Mouse (Mus musculus) neural tube, embryonic 11.5 days (tissue): ENCODE measurements at regions not wholly inside any gene's neighbourhood (a gene's known extent, or its start where the extent isn't known, plus 50 kb on each side); places are given as distances from the start of the nearest gene placed in this dataset. TPM values are rescaled to one million over a fixed set of nuclear protein-coding genes. Genes with fewer than 3 reads are reported as not detected.

Experiments used
- ATAC-seq: fragments of 200-750 bp; cut with Nextera tagmentation; 2 replicates; pipeline ENCODE4 v1.8.0; 2017; ENCODE audit warnings: moderate number of reproducible peaks, mild to moderate bottlenecking, moderate TSS enrichment, moderate library complexity; ENCODE audit not compliant: insufficient read depth, low FRiP score, low TSS enrichment
- DNase-seq: peaks from one replicate; pipeline ENCODE4 v3.0.0-alpha.2; 2015; ENCODE audit warnings: low spot score
- H3K27ac ChIP-seq: fragments of 300-500 bp; sonication (generic); 2 replicates; pipeline ENCODE4 v1.5.1; 2014; ENCODE audit warnings: low read depth, mild to moderate bottlenecking, low read length
- H3K27me3 ChIP-seq: fragments of 300-500 bp; sonication (generic); 2 replicates; pipeline ENCODE4 v1.6.1; 2014; ENCODE audit warnings: mild to moderate bottlenecking, low read length, mixed read lengths; ENCODE audit not compliant: control insufficient read depth, insufficient read depth
- H3K36me3 ChIP-seq: fragments of 300-500 bp; sonication (generic); 2 replicates; pipeline ENCODE4 v1.6.1; 2014; ENCODE audit warnings: mild to moderate bottlenecking, low read length, moderate library complexity, mixed read lengths; ENCODE audit not compliant: control insufficient read depth, insufficient read depth
- H3K4me1 ChIP-seq: fragments of 300-500 bp; sonication (generic); 2 replicates; pipeline ENCODE4 v1.6.1; 2014; ENCODE audit warnings: low read length, mixed read lengths; ENCODE audit not compliant: control insufficient read depth, insufficient read depth
- H3K4me2 ChIP-seq: fragments of 300-500 bp; sonication (generic); 2 replicates; pipeline ENCODE4 v1.6.1; 2014; ENCODE audit warnings: low read depth, mild to moderate bottlenecking, moderate library complexity
- H3K4me3 ChIP-seq: fragments of 300-500 bp; sonication (generic); 2 replicates; pipeline ENCODE4 v1.5.1; 2014; ENCODE audit warnings: low read depth, low read length
- H3K9ac ChIP-seq: fragments of 300-500 bp; sonication (generic); 2 replicates; pipeline ENCODE4 v1.6.1; 2014; ENCODE audit warnings: mild to moderate bottlenecking, low read length
- H3K9me3 ChIP-seq: fragments of 300-500 bp; sonication (generic); 2 replicates; pipeline ENCODE4 v1.6.1; 2016; ENCODE audit warnings: low read length; ENCODE audit not compliant: control insufficient read depth
- WGBS: fragments of 180-500 bp; shearing (Covaris S2); extraction: QIAGEN DNeasy Blood & Tissue Kit; methylation state at CpG from one replicate; pipeline ENCODE4 v1.1.7; 2014; 5-methylcytosine and 5-hydroxymethylcytosine counted together
- microRNA-seq: library from miRNA; unstranded; fragments of <30 nt; microRNA quantifications from one replicate; pipeline ENCODE4, GENCODE M21; 2016

- 73% methylated on average over 6 of the region's 6 CpGs for WGBS
- ATAC-seq, result no peak
Observed at GRCm38 (mm10) chr7:117739706-117740105, 358.9 kb downstream of the Xylt1 start.

GRCm38 (mm10) chr7:117735699-117736020 lies 354.9 kb downstream of the Xylt1 start:
- H3K27me3 ChIP-seq, result no peaks in the 10 kb centered on the region
- no peak overlapping the region for H3K9ac ChIP-seq
- no peak overlapping the region for H3K4me2 ChIP-seq
- DNase-seq, result no peak
- WGBS, result 82% methylated on average over 3 of the region's 3 CpGs
- H3K4me3 ChIP-seq, result no peak overlapping the region
- ATAC-seq, result no peak
- H3K36me3 ChIP-seq, result no peaks in the 10 kb centered on the region
- H3K4me1 ChIP-seq, result no peaks in the 10 kb centered on the region
- H3K9me3 ChIP-seq, result no peaks in the 10 kb centered on the region
- H3K27ac ChIP-seq, result no peak overlapping the region

More at GRCm38 (mm10) chr7:117739706-117740105, 358.9 kb downstream of the Xylt1 start:
- Histone ChIP-seq H3K9me3 (no peaks in the 10 kb centered on the region), H3K36me3 (no peaks in the 10 kb centered on the region), H3K4me1 (no peaks in the 10 kb centered on the region), H3K27ac (no peak overlapping the region), H3K27me3 (no peaks in the 10 kb centered on the region), H3K9ac (no peak overlapping the region), H3K4me2 (no peak overlapping the region), H3K4me3 (no peak overlapping the region)
- DNase-seq, result no peak

- Histone ChIP-seq H3K27ac (no peak overlapping the region), H3K36me3 (no peaks in the 10 kb centered on the region), H3K4me1 (no peaks in the 10 kb centered on the region), H3K4me2 (no peak overlapping the region), H3K9ac (no peak overlapping the region), H3K4me3 (no peak overlapping the region), H3K27me3 (no peaks in the 10 kb centered on the region), H3K9me3 (no peaks in the 10 kb centered on the region)
- WGBS, result 94% methylated on average over 7 of the region's 7 CpGs
- ATAC-seq (no peak), DNase-seq (no peak)
Observed at GRCm38 (mm10) chr7:117734994-117735698, 354.4 kb downstream of the Xylt1 start.

GRCm38 (mm10) chr7:117729067-117729466 lies 348.3 kb downstream of the Xylt1 start:
- no peak for DNase-seq

More at GRCm38 (mm10) chr7:117729067-117729466, 348.3 kb downstream of the Xylt1 start:
- H3K4me2 ChIP-seq, result no peak overlapping the region
- ATAC-seq, result no peak
- no peak overlapping the region for H3K27ac ChIP-seq
- no peaks in the 10 kb centered on the region for H3K4me1 ChIP-seq
- H3K9ac ChIP-seq, result no peak overlapping the region
- H3K4me3 ChIP-seq, result no peak overlapping the region
- H3K36me3 ChIP-seq, result no peaks in the 10 kb centered on the region
- H3K27me3 ChIP-seq, result no peaks in the 10 kb centered on the region
- peaks cover 4% of the 10 kb centered on the region; the same call in 1 of the 2 replicates for H3K9me3 ChIP-seq
- WGBS, result 82% methylated on average over 4 of the region's 4 CpGs

Small RNA genes in the stretch of these regions (microRNA-seq; reads per million reads assigned to microRNA genes)
- not detected for gene Gm24063
